Mouse (Mus musculus): Measurements from ENCODE around the gene Mrpl37. TPM values are rescaled to one million over a fixed set of nuclear protein-coding genes. Genes with fewer than 3 reads are reported as not detected.

The Mrpl37 gene
- polyA plus RNA-seq, 1 experiment from 2014 or later: 89.8 TPM

- no peak overlapping the region for H3K27ac ChIP-seq
- H3K27me3 ChIP-seq (replicated peaks): no peaks in the 10 kb centered on the region
- H3K4me2 ChIP-seq: no peak overlapping the region
- H3K36me3 ChIP-seq: no peaks in the 10 kb centered on the region
- H3K4me1 ChIP-seq: peaks cover 28% of the 10 kb centered on the region
- no peak overlapping the region for H3K4me3 ChIP-seq (replicated peaks)
- no peaks in the 10 kb centered on the region for H3K9me3 ChIP-seq
- no peak overlapping the region for H3K9ac ChIP-seq
- WGBS: 85% methylated on average over 9 of the region's 9 CpGs
- no peak for ATAC-seq (ENCODE audit: insufficient read depth, low FRiP score, low read depth)
Measured at GRCm38 (mm10) chr4:107013817-107014260, 52.8 kb downstream of the Mrpl37 start.

GRCm38 (mm10) chr4:107013119-107013816, 53.4 kb downstream of the Mrpl37 start:
- no peak for ATAC-seq (ENCODE audit: insufficient read depth, low FRiP score, low read depth)
- Histone ChIP-seq H3K4me3 (replicated peaks) (no peak overlapping the region), H3K4me1 (peaks cover 23% of the 10 kb centered on the region), H3K9ac (no peak overlapping the region), H3K9me3 (no peaks in the 10 kb centered on the region), H3K4me2 (no peak overlapping the region), H3K36me3 (no peaks in the 10 kb centered on the region), H3K27me3 (replicated peaks) (no peaks in the 10 kb centered on the region), H3K27ac (no peak overlapping the region)
- 86% methylated on average over 6 of the region's 6 CpGs for WGBS

- no peak for ATAC-seq (ENCODE audit: insufficient read depth, low FRiP score, low read depth)
- H3K4me1 ChIP-seq: peaks cover 22% of the 10 kb centered on the region
- WGBS: 90% methylated on average over 3 of the region's 3 CpGs
Measured at GRCm38 (mm10) chr4:107012574-107012973, 54.1 kb downstream of the Mrpl37 start.

GRCm38 (mm10) chr4:107012005-107012478, 54.6 kb downstream of the Mrpl37 start:
- Histone ChIP-seq H3K4me3 (replicated peaks) (no peak overlapping the region), H3K36me3 (no peaks in the 10 kb centered on the region), H3K4me2 (no peak overlapping the region), H3K9me3 (no peaks in the 10 kb centered on the region), H3K4me1 (peaks cover 22% of the 10 kb centered on the region), H3K27me3 (replicated peaks) (no peaks in the 10 kb centered on the region), H3K9ac (no peak overlapping the region), H3K27ac (no peak overlapping the region)
- ATAC-seq (ENCODE audit: insufficient read depth, low FRiP score, low read depth): no peak
- WGBS: 69% methylated on average over 13 of the region's 13 CpGs

More at GRCm38 (mm10) chr4:107012574-107012973, 54.1 kb downstream of the Mrpl37 start:
- no peaks in the 10 kb centered on the region for H3K36me3 ChIP-seq
- no peak overlapping the region for H3K4me3 ChIP-seq (replicated peaks)
- no peak overlapping the region for H3K9ac ChIP-seq
- no peak overlapping the region for H3K27ac ChIP-seq
- no peak overlapping the region for H3K4me2 ChIP-seq
- H3K27me3 ChIP-seq (replicated peaks): no peaks in the 10 kb centered on the region
- H3K9me3 ChIP-seq: no peaks in the 10 kb centered on the region

- no peak for ATAC-seq (ENCODE audit: insufficient read depth, low FRiP score, low read depth)
- WGBS: 80% methylated on average over 8 of the region's 8 CpGs
- Histone ChIP-seq H3K4me3 (replicated peaks) (no peak overlapping the region), H3K27me3 (replicated peaks) (no peaks in the 10 kb centered on the region), H3K27ac (no peak overlapping the region), H3K4me1 (peaks cover 17% of the 10 kb centered on the region), H3K36me3 (no peaks in the 10 kb centered on the region), H3K9me3 (no peaks in the 10 kb centered on the region), H3K9ac (no peak overlapping the region), H3K4me2 (no peak overlapping the region)
Measured at GRCm38 (mm10) chr4:107011325-107012004, 55.2 kb downstream of the Mrpl37 start.

- no peak for ATAC-seq (ENCODE audit: insufficient read depth, low FRiP score, low read depth)
- WGBS: 89% methylated on average over 7 of the region's 7 CpGs
- no peak overlapping the region for H3K4me2 ChIP-seq
- H3K27ac ChIP-seq: no peak overlapping the region
- no peaks in the 10 kb centered on the region for H3K36me3 ChIP-seq
- H3K9ac ChIP-seq: no peak overlapping the region
- H3K4me3 ChIP-seq (replicated peaks): no peak overlapping the region
- H3K9me3 ChIP-seq: no peaks in the 10 kb centered on the region
- H3K4me1 ChIP-seq: 0 out of 2 replicates have a peak, but pooled peaks cover 6% of the 10 kb centered on the region
- H3K27me3 ChIP-seq (replicated peaks): no peaks in the 10 kb centered on the region
Measured at GRCm38 (mm10) chr4:107009548-107009947, 57.1 kb downstream of the Mrpl37 start.

- no peaks in the 10 kb centered on the region for H3K36me3 ChIP-seq
- no peaks in the 10 kb centered on the region for H3K27me3 ChIP-seq (replicated peaks)
- peaks cover 11% of the 10 kb centered on the region; the same call in 1 of the 2 replicates for H3K4me1 ChIP-seq
- no peaks in the 10 kb centered on the region for H3K9me3 ChIP-seq
- H3K4me3 ChIP-seq (replicated peaks): no peak overlapping the region
- no peak overlapping the region for H3K9ac ChIP-seq
- WGBS: 82% methylated on average over 2 of the region's 2 CpGs
- no peak overlapping the region for H3K27ac ChIP-seq
- no peak; the same call in 1 of the 2 replicates for ATAC-seq (ENCODE audit: insufficient read depth, low FRiP score, low read depth)
- H3K4me2 ChIP-seq: no peak overlapping the region
Measured at GRCm38 (mm10) chr4:107008161-107008560, 58.5 kb downstream of the Mrpl37 start.

GRCm38 (mm10) chr4:107007359-107007758, 59.3 kb downstream of the Mrpl37 start:
- Histone ChIP-seq H3K27me3 (replicated peaks) (no peaks in the 10 kb centered on the region), H3K4me3 (replicated peaks) (no peak overlapping the region), H3K27ac (no peak overlapping the region), H3K9ac (no peak overlapping the region), H3K9me3 (no peaks in the 10 kb centered on the region), H3K36me3 (no peaks in the 10 kb centered on the region), H3K4me1 (peaks cover 18% of the 10 kb centered on the region), H3K4me2 (no peak overlapping the region)
- no peak for ATAC-seq (ENCODE audit: insufficient read depth, low FRiP score, low read depth)
- 81% methylated on average over 8 of the region's 8 CpGs for WGBS

- peak; percentile 32; the same call in 1 of the 2 replicates for ATAC-seq (ENCODE audit: insufficient read depth, low FRiP score, low read depth)
- Histone ChIP-seq H3K4me1 (peaks cover 23% of the 10 kb centered on the region), H3K9me3 (no peaks in the 10 kb centered on the region), H3K27ac (no peak overlapping the region), H3K36me3 (no peaks in the 10 kb centered on the region), H3K27me3 (replicated peaks) (no peaks in the 10 kb centered on the region), H3K4me2 (no peak overlapping the region), H3K4me3 (replicated peaks) (no peak overlapping the region), H3K9ac (no peak overlapping the region)
- WGBS: 90% methylated on average over 6 of the region's 6 CpGs
Measured at GRCm38 (mm10) chr4:107006807-107007206, 59.9 kb downstream of the Mrpl37 start.

GRCm38 (mm10) chr4:107006229-107006628, 60.4 kb downstream of the Mrpl37 start:
- Histone ChIP-seq H3K27me3 (replicated peaks) (no peaks in the 10 kb centered on the region), H3K4me3 (replicated peaks) (no peak overlapping the region), H3K4me2 (no peak overlapping the region), H3K36me3 (no peaks in the 10 kb centered on the region), H3K27ac (no peak overlapping the region), H3K9me3 (no peaks in the 10 kb centered on the region), H3K9ac (no peak overlapping the region), H3K4me1 (peaks cover 29% of the 10 kb centered on the region)
- ATAC-seq (ENCODE audit: insufficient read depth, low FRiP score, low read depth): no peak
- 63% methylated on average over 4 of the region's 4 CpGs for WGBS

Measured in stomach, embryonic 15.5 days (tissue).